Comparison of ENCODE assay signal across 24 mouse cellular contexts in the genomic region with DNA sequence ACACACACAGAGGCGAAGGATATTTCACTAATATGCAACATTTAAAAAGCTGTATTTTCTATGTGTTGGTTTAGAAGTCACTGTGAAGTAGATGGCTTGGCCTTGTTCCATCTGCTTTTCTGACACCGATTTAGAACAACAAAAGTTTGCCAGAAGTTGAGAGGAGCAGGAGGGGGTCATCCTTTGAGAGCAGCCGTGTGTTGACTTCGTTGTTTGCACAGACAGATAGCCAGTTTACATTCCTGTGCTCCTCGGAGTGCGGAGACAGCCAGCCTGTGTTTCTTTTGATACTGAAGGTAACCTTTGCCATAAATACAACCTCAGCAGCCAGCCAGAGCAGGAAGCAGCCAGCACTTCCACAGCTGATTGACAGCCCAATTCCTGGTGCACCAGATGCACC.
DNase-seq lines count a peak whose midpoint lies in the region; ATAC-seq and TF ChIP-seq lines count a peak whose summit lies in the region.
"Had no signal": no experiment of that assay in that cellular context is flagged by ENCODE, and none has a peak within 500 bp of the region (broad histone marks: within the 10 kb centered on the region; RNA-seq: fewer than 3 reads in every experiment).

No protein-coding gene starts in this region.

- DNase-seq in embryonic facial prominence, embryonic 14.5 days (ENCODE audit: low spot score): peak; percentile 11
- no peak for DNase-seq in embryonic facial prominence, embryonic 10.5 days (ENCODE audit: low spot score)
- DNase-seq in heart, postnatal 25 days (ENCODE audit: low spot score): no peak
- no peak for DNase-seq in kidney, adult 18-20 months
- DNase-seq in lung, embryonic 14.5 days: peak; percentile 64
- DNase-seq in lung, postnatal 14 days: no peak
- DNase-seq: adrenal gland, adult 8-10 months; cerebellum, adult 8-10 months; cerebellum, postnatal 25 days; gastrocnemius, postnatal 14 days; kidney, postnatal 14 days; liver, embryonic 13.5 days; lung, adult 18-20 months; lung, postnatal 10 days; midbrain, embryonic 14.5 days; right cerebral cortex, postnatal 25 days; thymus, postnatal 14 days had no signal

- H3K36me3 ChIP-seq in embryonic facial prominence, embryonic 14.5 days (ENCODE audit: control insufficient read depth, insufficient read depth, low read length): no peaks in the 10 kb centered on the region
- no peaks in the 10 kb centered on the region for H3K36me3 ChIP-seq in embryonic facial prominence, embryonic 10.5 days (replicated peaks)
- H3K36me3 ChIP-seq in heart, embryonic 16.5 days (ENCODE audit: control insufficient read depth, insufficient read depth): no peaks in the 10 kb centered on the region
- H3K36me3 ChIP-seq in kidney, embryonic 14.5 days (ENCODE audit: control insufficient read depth, insufficient read depth, low read length): no peaks in the 10 kb centered on the region
- no peaks in the 10 kb centered on the region for H3K36me3 ChIP-seq in lung, embryonic 14.5 days (ENCODE audit: insufficient read depth)
- H3K36me3 ChIP-seq: heart, embryonic 15.5 days; limb, embryonic 15.5 days; liver, embryonic 13.5 days had no signal

- H3K4me2 ChIP-seq in embryonic facial prominence, embryonic 14.5 days (ENCODE audit: low read depth, low read length): no peak overlapping the region
- peak overlapping the region; percentile 10; the same call in 1 of the 2 replicates for H3K4me2 ChIP-seq in heart, embryonic 16.5 days (ENCODE audit: low read depth, low read length)
- H3K4me2 ChIP-seq in kidney, embryonic 14.5 days (replicated peaks; ENCODE audit: low read depth, low read length): no peak overlapping the region
- H3K4me2 ChIP-seq in lung, embryonic 14.5 days: no peak overlapping the region
- H3K4me2 ChIP-seq: heart, embryonic 15.5 days; hindbrain, embryonic 14.5 days; limb, embryonic 15.5 days; liver, embryonic 13.5 days had no signal

- H3K9me3 ChIP-seq in embryonic facial prominence, embryonic 14.5 days (ENCODE audit: control insufficient read depth, low read length): no peaks in the 10 kb centered on the region
- H3K9me3 ChIP-seq in embryonic facial prominence, embryonic 10.5 days: no peaks in the 10 kb centered on the region
- H3K9me3 ChIP-seq in heart, embryonic 16.5 days (replicated peaks; ENCODE audit: control insufficient read depth, low read length): no peaks in the 10 kb centered on the region
- H3K9me3 ChIP-seq in kidney, embryonic 14.5 days (ENCODE audit: control insufficient read depth, low read length): no peaks in the 10 kb centered on the region
- no peaks in the 10 kb centered on the region for H3K9me3 ChIP-seq in lung, embryonic 14.5 days (ENCODE audit: low read depth, low read length)
- H3K9me3 ChIP-seq: heart, embryonic 15.5 days; limb, embryonic 15.5 days; liver, embryonic 13.5 days had no signal

- H3K27ac ChIP-seq in embryonic facial prominence, embryonic 14.5 days (replicated peaks; ENCODE audit: low read depth, low read length): no peak overlapping the region
- H3K27ac ChIP-seq in embryonic facial prominence, embryonic 10.5 days (replicated peaks): no peak overlapping the region; the same call in 1 of the 2 replicates
- peak overlapping the region; percentile 1; the same call in 1 of the 2 replicates for H3K27ac ChIP-seq in heart, embryonic 16.5 days (ENCODE audit: low read length)
- H3K27ac ChIP-seq in kidney, embryonic 14.5 days (ENCODE audit: low read depth, low read length): no peak overlapping the region
- H3K27ac ChIP-seq in lung, embryonic 14.5 days (ENCODE audit: low read depth): no peak overlapping the region
- H3K27ac ChIP-seq: heart, embryonic 15.5 days; hindbrain, embryonic 14.5 days; limb, embryonic 15.5 days; liver, embryonic 13.5 days had no signal

- H3K4me1 ChIP-seq in embryonic facial prominence, embryonic 14.5 days (ENCODE audit: control insufficient read depth, insufficient read depth, low read length): 0 out of 2 replicates have a peak, but pooled peaks cover 4% of the 10 kb centered on the region
- peaks cover 12% of the 10 kb centered on the region for H3K4me1 ChIP-seq in embryonic facial prominence, embryonic 10.5 days
- H3K4me1 ChIP-seq in heart, embryonic 16.5 days (ENCODE audit: control insufficient read depth, insufficient read depth, low read length): peaks cover 8% of the 10 kb centered on the region
- peaks cover 12% of the 10 kb centered on the region for H3K4me1 ChIP-seq in kidney, embryonic 14.5 days (ENCODE audit: control insufficient read depth, insufficient read depth, low read length)
- H3K4me1 ChIP-seq in lung, embryonic 14.5 days (ENCODE audit: insufficient read depth): peaks cover 5% of the 10 kb centered on the region; the same call in 1 of the 2 replicates
- H3K4me1 ChIP-seq: limb, embryonic 15.5 days; liver, embryonic 13.5 days had no signal

- TF ChIP-seq CTCF in lung, embryonic 14.5 days (IDR thresholded peaks at IDR 0.05; ENCODE audit: low read depth): no peak

- WGBS in embryonic facial prominence, embryonic 14.5 days: 34% methylated on average over 6 of the region's 6 CpGs
- WGBS in embryonic facial prominence, embryonic 10.5 days: 35% methylated on average over 6 of the region's 6 CpGs
- WGBS in heart, embryonic 16.5 days: 21% methylated on average over 6 of the region's 6 CpGs
- WGBS in kidney, embryonic 14.5 days: 27% methylated on average over 6 of the region's 6 CpGs
- 20% methylated on average over 6 of the region's 6 CpGs for WGBS in lung, embryonic 14.5 days

- no peak overlapping the region for H3K4me3 ChIP-seq in embryonic facial prominence, embryonic 14.5 days (ENCODE audit: low read depth, low read length)
- no peak overlapping the region for H3K4me3 ChIP-seq in embryonic facial prominence, embryonic 10.5 days
- no peak overlapping the region for H3K4me3 ChIP-seq in heart, embryonic 16.5 days (ENCODE audit: low read length)
- no peak overlapping the region for H3K4me3 ChIP-seq in kidney, embryonic 14.5 days (ENCODE audit: low read length)
- no peak overlapping the region for H3K4me3 ChIP-seq in lung, embryonic 14.5 days (ENCODE audit: low read depth, low read length)
- H3K4me3 ChIP-seq: heart, embryonic 15.5 days; limb, embryonic 15.5 days; liver, embryonic 13.5 days had no signal

- intact Hi-C loops in heart, postnatal 25 days (cut with DNase I): no loop called here

- no peak overlapping the region for H3K9ac ChIP-seq in embryonic facial prominence, embryonic 14.5 days (ENCODE audit: low read depth, low read length)
- no peak overlapping the region for H3K9ac ChIP-seq in heart, embryonic 16.5 days (ENCODE audit: low read length)
- no peak overlapping the region for H3K9ac ChIP-seq in kidney, embryonic 14.5 days (ENCODE audit: low read depth, low read length)
- H3K9ac ChIP-seq in lung, embryonic 14.5 days: no peak overlapping the region
- H3K9ac ChIP-seq: heart, embryonic 15.5 days; hindbrain, embryonic 14.5 days; limb, embryonic 15.5 days; liver, embryonic 13.5 days had no signal

- no peak for ATAC-seq in embryonic facial prominence, embryonic 14.5 days (ENCODE audit: low read depth)
- ATAC-seq in heart, embryonic 16.5 days (replicated peaks; ENCODE audit: extremely low read depth, insufficient read depth, low FRiP score): 0 out of 2 replicates have a peak, but pooled peaks have one; percentile 32
- peak; percentile 66; the same call in 1 of the 2 replicates for ATAC-seq in kidney, embryonic 14.5 days (ENCODE audit: low FRiP score, low TSS enrichment)
- peak; percentile 63 for ATAC-seq in lung, embryonic 14.5 days (ENCODE audit: insufficient read depth)
- ATAC-seq: forebrain, embryonic 14.5 days had no signal

- H3K27me3 ChIP-seq in embryonic facial prominence, embryonic 14.5 days (replicated peaks; ENCODE audit: control insufficient read depth, insufficient read depth, low read length): no peaks in the 10 kb centered on the region
- H3K27me3 ChIP-seq in embryonic facial prominence, embryonic 10.5 days (replicated peaks; ENCODE audit: low read depth, poor library complexity, severe bottlenecking): no peaks in the 10 kb centered on the region
- H3K27me3 ChIP-seq in heart, embryonic 16.5 days (ENCODE audit: control insufficient read depth, insufficient read depth, low read length): no peaks in the 10 kb centered on the region
- no peaks in the 10 kb centered on the region for H3K27me3 ChIP-seq in kidney, embryonic 14.5 days (ENCODE audit: control insufficient read depth, insufficient read depth, low read length)
- H3K27me3 ChIP-seq in lung, embryonic 14.5 days (ENCODE audit: insufficient read depth, low read length): no peaks in the 10 kb centered on the region
- H3K27me3 ChIP-seq: CH12.LX; heart, embryonic 15.5 days; limb, embryonic 15.5 days; liver, embryonic 13.5 days had no signal

Comparison
In these comparisons a context has a peak if more than half of its experiments do, and no peak if none do; other contexts are left out.
1. DNase-seq: peak in embryonic facial prominence, embryonic 14.5 days (single experiment) and lung, embryonic 14.5 days (single experiment); none in embryonic facial prominence, embryonic 10.5 days (single experiment), heart, postnatal 25 days (single experiment), kidney, adult 18-20 months (single experiment) and lung, postnatal 14 days (single experiment).